Mouse (Mus musculus): ENCODE measurements at regions not wholly inside any gene's neighbourhood (a gene's known extent, or its start where the extent isn't known, plus 50 kb on each side); places are given as distances from the start of the nearest gene placed in this dataset.
A peak's percentile ranks its signal among the peaks of the same experiment; 100 is the strongest.

- TF ChIP-seq POLR2AphosphoS2 (IDR thresholded peaks at IDR 0.05; ENCODE audit: low read depth, low read length) (no peak), HCFC1 (IDR thresholded peaks at IDR 0.05; ENCODE audit: low read depth, low read length) (no peak; the same call in 1 of the 2 replicates), CHD1 (IDR thresholded peaks at IDR 0.05; ENCODE audit: low read depth, low read length) (no peak), PAX5 (IDR thresholded peaks at IDR 0.05; ENCODE audit: low read length) (no peak), MEF2A (IDR thresholded peaks at IDR 0.05; ENCODE audit: borderline replicate concordance, low read depth, low read length) (peak; percentile 98), IRF4 (IDR thresholded peaks at IDR 0.05; ENCODE audit: low read depth, low read length) (peak; percentile 99), TCF12 (IDR thresholded peaks at IDR 0.05; ENCODE audit: low read depth, low read length) (peak; percentile 98), KAT2A (IDR thresholded peaks at IDR 0.05; ENCODE audit: insufficient replicate concordance, low read length) (no peak), USF2 (conservative IDR thresholded peaks at IDR 0.05; ENCODE audit: low read depth, low read length) (no peak), EP300 (IDR thresholded peaks at IDR 0.05; ENCODE audit: low read length) (peak; percentile 100)
Measured at GRCm38 (mm10) chr2:79018732-79019423, 151.0 kb downstream of the Ube2e3 start (continued).

GRCm38 (mm10) chr2:79022954-79023353 is 155.0 kb downstream of the Ube2e3 start:
- DNase-seq (ENCODE audit: extremely low read depth): peak; percentile 54
- dilution Hi-C loops (cut with MboI; ENCODE audit: extremely low pct_ligation_motif_present, extremely low pct_unique_long_range_greater_than_20kb, low sequenced_read_pairs): no loop called here
- no peak for TF ChIP-seq ZMIZ1 (IDR thresholded peaks at IDR 0.05; ENCODE audit: low read depth, low read length)
- no peak for TF ChIP-seq RCOR1 (conservative IDR thresholded peaks at IDR 0.05; ENCODE audit: low read depth, low read length)
- no peak for TF ChIP-seq UBTF (IDR thresholded peaks at IDR 0.05; ENCODE audit: low read depth, low read length)
- no peak for TF ChIP-seq ELF1 (IDR thresholded peaks at IDR 0.05; ENCODE audit: low read depth, low read length)
- no peak for TF ChIP-seq IRF4 (IDR thresholded peaks at IDR 0.05; ENCODE audit: low read depth, low read length)
- TF ChIP-seq MAFK (IDR thresholded peaks at IDR 0.05; ENCODE audit: insufficient replicate concordance, low read length): no peak
- no peak for TF ChIP-seq USF2 (conservative IDR thresholded peaks at IDR 0.05; ENCODE audit: low read depth, low read length)
- TF ChIP-seq CHD2 (IDR thresholded peaks at IDR 0.05; ENCODE audit: low read length): no peak
- no peak for TF ChIP-seq MXI1 (IDR thresholded peaks at IDR 0.05; ENCODE audit: low read depth, low read length)

GRCm38 (mm10) chr2:79025678-79026077 is 157.8 kb downstream of the Ube2e3 start:
- Histone ChIP-seq H3K36me3 (replicated peaks in 1 of 2; ENCODE audit: control insufficient read depth in 1 of 2, insufficient read depth in 1 of 2, low read length in 1 of 2) (no peaks in the 10 kb centered on the region), H3K27ac (ENCODE audit: insufficient read depth, low read depth) (no peak overlapping the region), H3K9ac (ENCODE audit: insufficient read depth, low read depth) (no peak overlapping the region), H3K27me3 (replicated peaks) (no peaks in the 10 kb centered on the region), H3K79me2 (replicated peaks; ENCODE audit: control insufficient read depth, extremely low read depth, insufficient read depth, poor library complexity, severe bottlenecking) (no peaks in the 10 kb centered on the region), H3K4me1 (ENCODE audit: control insufficient read depth in 1 of 2, insufficient read depth in 2 of 2) (peaks cover 12 to 25% of the 10 kb centered on the region in 2 experiments), H3K4me2 (ENCODE audit: insufficient read depth, low read depth, poor library complexity, severe bottlenecking) (no peak overlapping the region), H3K4me3 (replicated peaks in 1 of 3; ENCODE audit: low read depth in 2 of 3, low read length in 2 of 3, poor library complexity in 1 of 3) (no peak overlapping the region), H3K9me3 (replicated peaks; ENCODE audit: low read length) (no peaks in the 10 kb centered on the region)
- dilution Hi-C loops (cut with MboI; ENCODE audit: extremely low pct_ligation_motif_present, extremely low pct_unique_long_range_greater_than_20kb, low sequenced_read_pairs) (no loop called here), in situ Hi-C loops (cut with MboI; ENCODE audit: low pct_ligation_motif_present, low pct_unique_long_range_greater_than_20kb, low sequenced_read_pairs) (no loop called here)
- TF ChIP-seq MAFK (IDR thresholded peaks at IDR 0.05; ENCODE audit: insufficient replicate concordance, low read length) (no peak), NELFE (IDR thresholded peaks at IDR 0.05; ENCODE audit: low read depth, low read length) (no peak), MYC (IDR thresholded peaks at IDR 0.05; ENCODE audit: low read depth, low read length) (no peak), MAX (IDR thresholded peaks at IDR 0.05; ENCODE audit: low read length) (no peak), EP300 (IDR thresholded peaks at IDR 0.05; ENCODE audit: low read length) (no peak)
- no peak for DNase-seq (ENCODE audit: extremely low read depth)

More at GRCm38 (mm10) chr2:79022954-79023353, 155.0 kb downstream of the Ube2e3 start:
- Histone ChIP-seq H3K4me1 (ENCODE audit: control insufficient read depth in 1 of 2, insufficient read depth in 2 of 2) (peaks cover 28 to 46% of the 10 kb centered on the region in 2 experiments), H3K27ac (ENCODE audit: insufficient read depth, low read depth) (no peak overlapping the region), H3K4me3 (replicated peaks in 1 of 3; ENCODE audit: low read depth in 2 of 3, low read length in 2 of 3, poor library complexity in 1 of 3) (no peak overlapping the region), H3K36me3 (replicated peaks in 1 of 2; ENCODE audit: control insufficient read depth in 1 of 2, insufficient read depth in 1 of 2, low read length in 1 of 2) (no peaks in the 10 kb centered on the region), H3K27me3 (replicated peaks) (no peaks in the 10 kb centered on the region), H3K9me3 (replicated peaks; ENCODE audit: low read length) (no peaks in the 10 kb centered on the region), H3K9ac (ENCODE audit: insufficient read depth, low read depth) (no peak overlapping the region), H3K4me2 (ENCODE audit: insufficient read depth, low read depth, poor library complexity, severe bottlenecking) (no peak overlapping the region), H3K79me2 (replicated peaks; ENCODE audit: control insufficient read depth, extremely low read depth, insufficient read depth, poor library complexity, severe bottlenecking) (no peaks in the 10 kb centered on the region)
- in situ Hi-C loops (cut with MboI; ENCODE audit: low pct_ligation_motif_present, low pct_unique_long_range_greater_than_20kb, low sequenced_read_pairs): no loop called here
